Mouse (Mus musculus) neural tube, embryonic 15.5 days (tissue): ENCODE measurements around the gene Ybey. TPM values are rescaled to one million over a fixed set of nuclear protein-coding genes. Genes with fewer than 3 reads are reported as not detected.

Source experiments
- ATAC-seq: fragments of 200-750 bp; cut with Nextera tagmentation; 2 replicates; pipeline ENCODE4 v1.8.0; 2017; ENCODE audit warnings: mild to moderate bottlenecking, moderate TSS enrichment, moderate library complexity; ENCODE audit not compliant: low FRiP score
- H3K27ac ChIP-seq: fragments of 300-500 bp; sonication (generic); replicated peaks from 2 replicates; pipeline ENCODE4 v1.5.1; 2015; ENCODE audit warnings: mild to moderate bottlenecking, inconsistent platforms
- H3K27me3 ChIP-seq: fragments of 300-500 bp; sonication (generic); replicated peaks from 2 replicates; pipeline ENCODE4 v1.6.1; 2015; ENCODE audit warnings: inconsistent platforms
- H3K36me3 ChIP-seq: fragments of 300-500 bp; sonication (generic); 2 replicates; pipeline ENCODE4 v1.6.1; 2015; ENCODE audit warnings: inconsistent platforms
- H3K4me1 ChIP-seq: fragments of 300-500 bp; sonication (generic); 2 replicates; pipeline ENCODE4 v1.6.1; 2015; ENCODE audit warnings: inconsistent platforms
- H3K4me2 ChIP-seq: fragments of 300-500 bp; sonication (generic); 2 replicates; pipeline ENCODE4 v1.6.1; 2015; ENCODE audit warnings: inconsistent platforms, mild to moderate bottlenecking, moderate library complexity
- H3K4me3 ChIP-seq: fragments of 300-500 bp; sonication (generic); replicated peaks from 2 replicates; pipeline ENCODE4 v1.5.1; 2015; ENCODE audit warnings: mild to moderate bottlenecking, inconsistent platforms
- H3K9ac ChIP-seq: fragments of 300-500 bp; sonication (generic); replicated peaks from 2 replicates; pipeline ENCODE4 v1.6.1; 2015; ENCODE audit warnings: mild to moderate bottlenecking, inconsistent platforms
- H3K9me3 ChIP-seq: fragments of 300-500 bp; sonication (generic); replicated peaks from 2 replicates; pipeline ENCODE4 v1.6.1; 2016; ENCODE audit warnings: inconsistent platforms
- WGBS: fragments of 180-500 bp; shearing (Covaris S2); methylation state at CpG from one replicate; pipeline ENCODE4 v1.1.7; 2015; ENCODE audit warnings: mixed read lengths; 5-methylcytosine and 5-hydroxymethylcytosine counted together
- polyA plus RNA-seq: library from polyadenylated mRNA; unstranded; fragments of >200 nt; fragmentation: Nextera tagmentation; extraction: Ambion mirVana; gene quantifications from 2 replicates; pipeline ENCODE4 v1.2.1, GENCODE M21; 2015

The Ybey gene
- polyA plus RNA-seq, 1 experiment from 2014 or later: 6.1 TPM

GRCm38 (mm10) chr10:76481480-76481879 lies 12.6 kb upstream of the Ybey start:
- no peak overlapping the region for H3K4me2 ChIP-seq
- H3K4me3 ChIP-seq: no peak overlapping the region
- no peak for ATAC-seq
- H3K9me3 ChIP-seq: no peaks in the 10 kb centered on the region
- no peak overlapping the region for H3K27ac ChIP-seq
- no peak overlapping the region for H3K9ac ChIP-seq
- WGBS: 95% methylated on average over 6 of the region's 6 CpGs
- H3K4me1 ChIP-seq: no peaks in the 10 kb centered on the region
- H3K36me3 ChIP-seq: peaks cover 95% of the 10 kb centered on the region
- no peaks in the 10 kb centered on the region for H3K27me3 ChIP-seq

GRCm38 (mm10) chr10:76480851-76481250 lies 11.9 kb upstream of the Ybey start:
- WGBS: 95% methylated on average over 13 of the region's 13 CpGs
- Histone ChIP-seq H3K4me1 (no peaks in the 10 kb centered on the region), H3K36me3 (peaks cover 95% of the 10 kb centered on the region), H3K9ac (no peak overlapping the region), H3K4me2 (no peak overlapping the region), H3K27me3 (no peaks in the 10 kb centered on the region), H3K27ac (no peak overlapping the region), H3K4me3 (no peak overlapping the region), H3K9me3 (no peaks in the 10 kb centered on the region)
- ATAC-seq: no peak

GRCm38 (mm10) chr10:76473759-76474158 lies 4.8 kb upstream of the Ybey start:
- Histone ChIP-seq H3K4me1 (peaks cover 48% of the 10 kb centered on the region), H3K4me3 (no peak overlapping the region), H3K4me2 (no peak overlapping the region), H3K9me3 (no peaks in the 10 kb centered on the region), H3K27me3 (no peaks in the 10 kb centered on the region), H3K9ac (no peak overlapping the region; the same call in 1 of the 2 replicates), H3K36me3 (peaks cover 64% of the 10 kb centered on the region), H3K27ac (no peak overlapping the region)
- no peak for ATAC-seq
- WGBS: 91% methylated on average over 5 of the region's 5 CpGs

GRCm38 (mm10) chr10:76462721-76463120 lies 6.2 kb downstream of the Ybey start:
- no peaks in the 10 kb centered on the region for H3K9me3 ChIP-seq

GRCm38 (mm10) chr10:76462312-76462711 lies 6.6 kb downstream of the Ybey start:
- WGBS: 94% methylated on average over 7 of the region's 7 CpGs

More at GRCm38 (mm10) chr10:76462721-76463120, 6.2 kb downstream of the Ybey start:
- H3K4me3 ChIP-seq: no peak overlapping the region
- H3K27ac ChIP-seq: no peak overlapping the region
- peaks cover 23% of the 10 kb centered on the region for H3K36me3 ChIP-seq
- no peaks in the 10 kb centered on the region for H3K4me1 ChIP-seq
- WGBS: 83% methylated on average over 6 of the region's 6 CpGs
- no peak overlapping the region for H3K9ac ChIP-seq
- no peak overlapping the region for H3K4me2 ChIP-seq
- no peak for ATAC-seq
- no peaks in the 10 kb centered on the region for H3K27me3 ChIP-seq

GRCm38 (mm10) chr10:76461255-76461654 lies 7.7 kb downstream of the Ybey start:
- H3K9ac ChIP-seq: no peak overlapping the region
- no peak overlapping the region for H3K27ac ChIP-seq
- H3K36me3 ChIP-seq: peaks cover 23% of the 10 kb centered on the region
- WGBS: 91% methylated on average over 1 of the region's 1 CpGs
- ATAC-seq: no peak
- H3K27me3 ChIP-seq: no peaks in the 10 kb centered on the region
- no peaks in the 10 kb centered on the region for H3K4me1 ChIP-seq
- no peak overlapping the region for H3K4me3 ChIP-seq
- H3K9me3 ChIP-seq: no peaks in the 10 kb centered on the region
- H3K4me2 ChIP-seq: no peak overlapping the region

More at GRCm38 (mm10) chr10:76462312-76462711, 6.6 kb downstream of the Ybey start:
- peaks cover 23% of the 10 kb centered on the region for H3K36me3 ChIP-seq
- no peak overlapping the region for H3K27ac ChIP-seq
- H3K9me3 ChIP-seq: no peaks in the 10 kb centered on the region
- H3K9ac ChIP-seq: no peak overlapping the region
- no peak overlapping the region for H3K4me2 ChIP-seq
- no peaks in the 10 kb centered on the region for H3K27me3 ChIP-seq
- H3K4me3 ChIP-seq: no peak overlapping the region
- H3K4me1 ChIP-seq: no peaks in the 10 kb centered on the region
- ATAC-seq: no peak

- Histone ChIP-seq H3K9me3 (no peaks in the 10 kb centered on the region), H3K4me1 (no peaks in the 10 kb centered on the region), H3K27ac (no peak overlapping the region), H3K36me3 (peaks cover under 1% of the 10 kb centered on the region; the same call in 1 of the 2 replicates), H3K4me3 (no peak overlapping the region), H3K27me3 (no peaks in the 10 kb centered on the region), H3K4me2 (no peak overlapping the region), H3K9ac (no peak overlapping the region)
- ATAC-seq: no peak
- WGBS: 75% methylated on average over 5 of the region's 5 CpGs
Observed at GRCm38 (mm10) chr10:76455289-76455688, 13.6 kb downstream of the Ybey start.

GRCm38 (mm10) chr10:76448851-76449250 lies 20.1 kb downstream of the Ybey start, which contains the start of gene 2610028H24Rik:
Gene 2610028H24Rik, plus strand, starts transcription at chr10:76449081.
- Histone ChIP-seq H3K9me3 (no peaks in the 10 kb centered on the region), H3K36me3 (no peaks in the 10 kb centered on the region), H3K4me1 (no peaks in the 10 kb centered on the region), H3K4me3 (no peak within 1 kb of the TSS), H3K4me2 (no peak within 1 kb of the TSS), H3K27ac (no peak within 1 kb of the TSS), H3K9ac (no peak within 1 kb of the TSS), H3K27me3 (no peaks in the 10 kb centered on the region)
- 58% methylated on average over 5 of the region's 5 CpGs for WGBS
- no peak for ATAC-seq

GRCm38 (mm10) chr10:76447406-76448229 lies 21.3 kb downstream of the Ybey start:
- Histone ChIP-seq H3K27ac (no peak overlapping the region), H3K4me2 (no peak overlapping the region), H3K36me3 (no peaks in the 10 kb centered on the region), H3K4me1 (peaks cover 10% of the 10 kb centered on the region), H3K4me3 (no peak overlapping the region), H3K9ac (no peak overlapping the region), H3K27me3 (no peaks in the 10 kb centered on the region), H3K9me3 (no peaks in the 10 kb centered on the region)
- 84% methylated on average over 15 of the region's 15 CpGs for WGBS
- no peak for ATAC-seq

- Histone ChIP-seq H3K4me2 (no peak overlapping the region), H3K9ac (no peak overlapping the region), H3K27me3 (no peaks in the 10 kb centered on the region), H3K4me3 (no peak overlapping the region), H3K9me3 (no peaks in the 10 kb centered on the region), H3K27ac (no peak overlapping the region), H3K4me1 (peaks cover 18% of the 10 kb centered on the region), H3K36me3 (no peaks in the 10 kb centered on the region)
- no peak for ATAC-seq
- 77% methylated on average over 4 of the region's 4 CpGs for WGBS
Observed at GRCm38 (mm10) chr10:76445996-76446681, 22.8 kb downstream of the Ybey start.

GRCm38 (mm10) chr10:76442178-76443088 lies 26.5 kb downstream of the Ybey start, which contains the start of gene Pcnt:
Gene Pcnt, minus strand, starts transcription at chr10:76442786.
- Histone ChIP-seq H3K4me3 (peak within 1 kb of the TSS; percentile 99), H3K9ac (peak within 1 kb of the TSS; percentile 72), H3K9me3 (no peaks in the 10 kb centered on the region), H3K36me3 (peaks cover 26% of the 10 kb centered on the region), H3K27me3 (no peaks in the 10 kb centered on the region), H3K4me1 (peaks cover 22% of the 10 kb centered on the region), H3K27ac (peak within 1 kb of the TSS; percentile 94), H3K4me2 (peak within 1 kb of the TSS; percentile 85)
- under 1% methylated on average over 78 of the region's 78 CpGs for WGBS
- peak; percentile 100 for ATAC-seq
